Mouse (Mus musculus): ENCODE results near the gene 9530053A07Rik.

9530053A07Rik gene

DNA sequence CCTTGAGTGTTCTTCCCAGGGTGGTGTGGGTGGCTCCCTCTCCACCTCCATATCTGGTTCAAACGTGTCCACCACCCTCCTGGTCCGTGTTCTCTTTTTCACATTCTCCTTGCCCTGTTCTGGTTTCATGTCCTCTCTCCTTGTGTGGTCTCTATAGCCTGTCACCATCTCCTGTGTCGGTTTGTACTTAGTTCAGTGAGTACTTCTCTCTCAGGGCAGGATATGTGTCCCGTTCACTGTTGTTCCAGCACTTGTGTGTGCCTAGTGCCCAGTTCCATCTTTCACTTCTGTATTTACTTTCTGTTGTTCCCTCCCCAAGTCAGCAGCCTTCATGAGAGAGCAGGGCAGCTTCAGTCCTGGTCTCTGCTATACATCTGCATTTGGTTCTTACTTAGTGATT is 46.1 kb downstream of the 9530053A07Rik start:
- DNase-seq: no peak

- peak; percentile 99 for DNase-seq
Measured at GRCm38 (mm10) chr7:28179228-28179627, 50.0 kb downstream of the 9530053A07Rik start, which contains the start of gene Dyrk1b. Gene Dyrk1b (plus strand): TSS chr7:28179469.

GRCm38 (mm10) chr7:28179741-28180377 is 50.6 kb downstream of the 9530053A07Rik start:
- peak; percentile 93 to 96 for DNase-seq

- peak in 1 of 2 experiments; percentile 30 for DNase-seq
Measured at GRCm38 (mm10) chr7:28180890-28181289, 51.6 kb downstream of the 9530053A07Rik start.

DNA sequence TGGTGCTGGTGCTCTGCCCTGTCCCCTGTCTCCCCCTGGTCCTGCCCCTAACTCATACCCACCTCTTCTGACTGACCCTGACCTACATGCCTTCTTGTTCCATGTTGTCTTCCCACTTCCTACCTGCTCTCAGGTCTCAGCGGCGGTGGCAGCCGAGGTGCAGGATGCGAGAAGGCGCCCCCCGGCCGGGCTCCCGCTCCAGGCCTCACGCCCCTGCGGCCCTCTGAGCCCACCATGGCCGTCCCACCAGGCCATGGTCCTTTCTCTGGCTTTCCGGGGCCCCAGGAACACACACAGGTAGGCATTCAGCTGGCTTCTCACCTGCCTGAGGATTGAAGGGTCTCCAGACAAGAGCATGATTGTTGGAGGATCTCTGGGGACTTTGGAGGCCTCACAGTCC is 52.1 kb downstream of the 9530053A07Rik start:
- peak in 1 of 2 experiments; percentile 32 for DNase-seq

DNA sequence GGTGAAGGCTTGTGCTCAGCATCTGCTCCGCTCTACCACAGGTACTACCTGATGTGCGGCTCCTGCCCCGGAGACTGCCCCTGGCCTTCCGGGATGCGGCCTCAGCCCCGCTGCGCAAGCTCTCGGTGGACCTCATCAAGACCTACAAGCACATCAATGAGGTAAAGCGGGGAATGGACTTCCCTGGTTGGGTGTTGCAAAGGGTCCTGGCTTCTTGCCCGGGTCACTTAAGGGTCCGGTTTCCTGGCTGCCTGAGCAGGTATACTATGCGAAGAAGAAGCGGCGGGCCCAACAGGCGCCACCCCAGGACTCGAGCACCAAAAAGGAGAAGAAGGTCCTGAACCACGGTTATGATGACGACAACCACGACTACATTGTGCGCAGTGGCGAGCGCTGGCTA is 53.1 kb downstream of the 9530053A07Rik start:
- DNase-seq: peak in 1 of 2 experiments; percentile 33

DNA sequence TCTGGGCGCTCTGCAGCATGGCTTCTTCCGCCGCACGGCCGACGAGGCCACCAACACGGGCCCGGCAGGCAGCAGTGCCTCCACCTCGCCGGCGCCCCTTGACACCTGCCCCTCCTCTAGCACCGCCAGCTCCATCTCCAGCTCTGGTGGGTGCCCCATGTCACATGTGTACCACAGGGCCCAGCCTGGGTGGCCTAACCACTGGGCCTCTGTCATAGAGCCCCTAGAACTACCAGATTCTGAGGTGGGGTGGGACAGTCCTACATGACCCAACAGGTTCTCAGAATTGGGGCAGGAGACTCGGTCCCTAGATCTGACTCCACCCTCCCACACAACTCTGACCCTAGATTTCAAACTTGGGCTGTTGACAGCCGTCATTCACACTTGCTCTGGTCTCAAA is 56.6 kb downstream of the 9530053A07Rik start:
- DNase-seq: no peak

DNA sequence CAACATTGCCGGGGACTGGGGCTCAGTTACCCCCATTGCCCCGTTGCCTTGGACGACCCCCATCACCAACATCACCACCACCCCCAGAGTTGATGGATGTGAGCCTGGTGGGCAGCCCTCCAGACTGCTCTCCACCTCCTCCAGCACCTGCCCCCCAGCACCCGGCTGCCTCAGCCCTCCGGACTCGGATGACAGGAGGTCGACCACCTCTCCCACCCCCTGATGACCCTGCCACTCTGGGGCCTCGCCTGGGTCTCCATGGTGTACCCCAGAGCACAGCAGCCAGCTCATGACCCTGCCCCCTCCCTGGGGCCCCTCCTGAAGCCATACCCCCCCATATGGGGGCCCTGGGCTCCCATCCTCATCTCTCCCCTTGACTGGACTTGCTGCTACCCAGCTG is 57.4 kb downstream of the 9530053A07Rik start:
- no peak for DNase-seq

DNA sequence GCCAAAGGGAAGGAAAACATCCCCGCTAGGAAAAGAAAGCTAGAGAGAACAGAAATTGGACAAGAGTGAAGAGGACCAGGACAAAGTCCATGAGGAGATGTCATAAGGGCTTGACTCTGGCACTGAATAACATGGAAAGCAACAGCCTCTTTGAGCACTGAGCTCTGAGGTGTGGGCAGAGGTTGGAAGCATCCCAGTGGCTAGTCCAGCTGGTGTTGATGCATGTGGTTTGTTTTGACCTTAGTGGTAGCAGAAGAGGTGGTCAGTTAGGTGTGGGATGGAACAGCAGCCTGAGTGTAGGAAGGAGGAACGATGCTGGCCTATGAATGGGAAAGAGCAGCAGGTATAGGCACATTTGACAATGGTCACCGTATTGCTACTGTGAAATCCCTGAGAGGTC is 62.2 kb downstream of the 9530053A07Rik start:
- DNase-seq: no peak

DNA sequence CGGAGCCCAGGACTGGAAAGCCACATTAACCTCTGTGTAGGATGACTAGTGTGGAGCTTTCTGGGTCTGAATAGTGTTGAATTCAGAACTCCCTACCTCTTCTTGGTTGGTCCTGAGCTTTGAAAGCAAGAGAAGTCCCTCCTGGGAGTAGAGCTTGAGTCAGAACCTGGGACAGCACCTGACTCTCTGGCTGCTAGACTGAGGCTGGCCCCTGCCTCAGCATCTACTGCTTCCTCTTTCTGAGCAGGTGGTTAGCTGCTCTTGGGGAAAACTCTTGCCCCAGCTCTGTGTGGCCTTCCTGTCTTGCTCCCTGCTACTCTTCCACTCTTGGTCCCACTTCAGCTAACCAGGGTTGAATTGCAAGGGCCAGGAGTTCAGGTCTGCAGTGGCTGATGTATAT is 62.6 kb downstream of the 9530053A07Rik start:
- no peak for DNase-seq

- no peak for DNase-seq
Measured at GRCm38 (mm10) chr7:28195414-28196098, 66.3 kb downstream of the 9530053A07Rik start.

DNA sequence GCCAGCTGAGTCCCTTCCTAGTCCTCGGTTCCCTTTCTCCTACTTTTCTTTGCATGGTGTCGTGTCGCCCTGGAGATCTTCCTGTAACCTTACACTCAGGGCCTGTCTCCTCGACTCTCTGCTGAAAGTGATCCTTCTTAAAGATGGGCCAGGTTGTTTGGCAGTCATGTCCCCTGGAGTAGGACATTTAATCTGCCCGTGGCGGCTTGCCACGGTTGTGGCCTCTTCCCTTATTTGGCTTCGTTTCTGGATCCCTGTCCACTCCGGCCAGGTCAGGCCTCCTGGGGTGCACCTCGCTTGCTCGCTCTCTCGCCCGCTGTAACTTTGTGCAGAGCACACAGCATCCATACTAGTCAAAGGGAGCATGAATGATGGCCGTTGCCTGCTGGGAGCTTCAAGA is 67.3 kb downstream of the 9530053A07Rik start:
- peak; percentile 45 to 47 for DNase-seq

GRCm38 (mm10) chr7:28199054-28199453 is 69.8 kb downstream of the 9530053A07Rik start:
- no peak for DNase-seq

GRCm38 (mm10) chr7:28203207-28204108 is 74.2 kb downstream of the 9530053A07Rik start:
- no peak for DNase-seq

DNA sequence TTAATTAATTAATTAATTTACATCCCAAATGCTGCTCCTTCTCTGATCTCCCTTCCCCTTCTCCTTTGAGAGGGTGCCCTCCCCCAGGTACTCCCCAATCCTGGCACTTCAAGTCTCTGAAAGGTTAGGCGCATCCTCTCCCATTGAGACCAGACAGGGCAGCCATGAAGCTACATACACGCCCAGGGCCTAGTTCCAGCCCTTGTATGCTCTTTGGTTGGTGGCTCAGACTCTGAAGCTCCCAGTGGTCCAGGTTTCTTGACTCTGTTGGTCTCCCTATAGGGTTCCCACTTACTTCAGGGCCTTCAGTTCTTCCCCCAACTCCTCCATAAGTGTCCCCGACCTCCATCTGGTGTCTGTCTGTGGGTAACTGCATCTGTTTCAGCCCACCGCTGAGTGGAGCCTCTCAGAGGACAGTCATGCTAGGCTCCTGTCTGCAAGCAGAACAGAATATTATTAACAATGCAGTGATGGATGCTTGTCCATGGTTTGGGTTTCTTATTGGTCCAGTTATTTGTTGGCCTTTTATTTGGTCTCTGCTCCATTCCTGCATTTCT is 76.9 kb downstream of the 9530053A07Rik start:
- DNase-seq: peak in 1 of 2 experiments; percentile 46

DNA sequence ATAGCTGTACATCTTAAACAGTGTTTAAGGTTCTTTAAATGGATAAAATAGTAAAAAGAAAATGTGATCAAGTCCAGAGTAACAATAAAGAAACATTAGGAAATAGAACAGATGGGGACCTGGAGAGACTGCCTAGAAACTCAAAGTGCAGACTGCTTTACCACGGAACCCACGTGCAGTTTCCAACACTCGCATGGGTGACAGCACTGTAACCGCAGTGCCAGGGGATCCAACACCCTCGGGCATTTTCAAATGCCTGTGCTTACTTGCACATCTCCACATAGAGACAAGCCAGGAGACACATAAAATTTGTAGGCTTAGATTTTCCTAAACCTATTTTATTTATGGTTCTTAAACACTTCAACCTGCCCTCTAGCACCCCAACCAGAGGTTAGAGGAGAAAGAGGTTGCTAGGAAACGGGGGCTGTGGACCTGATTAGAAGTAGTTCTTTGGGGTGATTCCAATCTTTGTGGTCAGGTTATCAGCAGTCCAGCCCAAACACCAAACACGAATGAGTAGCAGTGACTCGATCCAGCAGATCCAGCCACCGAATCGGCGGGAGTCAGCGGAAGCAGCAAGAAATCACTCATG is 79.2 kb downstream of the 9530053A07Rik start:
- DNase-seq: no peak

DNA sequence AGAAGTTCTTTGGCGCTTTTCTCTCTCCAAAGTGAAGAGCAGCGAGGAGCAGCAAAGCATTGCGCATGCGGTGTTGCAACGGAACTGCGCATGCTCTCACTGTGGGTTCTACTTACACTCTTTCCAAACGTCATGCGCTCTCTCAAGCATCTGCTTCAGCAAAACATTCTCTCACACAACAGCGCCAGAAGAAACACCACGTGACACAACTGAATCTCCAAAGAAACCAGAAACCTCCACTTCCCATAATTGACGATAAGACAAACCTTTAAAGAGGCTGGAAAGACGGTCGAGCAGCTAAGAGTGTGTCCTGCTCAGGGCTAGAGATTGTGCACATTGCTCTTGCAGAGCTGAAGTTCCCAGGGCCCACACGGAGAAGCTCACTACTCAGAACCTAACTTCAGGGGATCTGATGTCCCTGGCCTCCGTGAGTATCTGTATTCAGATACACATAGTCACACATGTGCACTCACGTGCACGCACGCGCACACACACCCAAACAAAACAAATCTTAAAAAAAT is 79.8 kb downstream of the 9530053A07Rik start:
- peak; percentile 57 to 62 for DNase-seq

- DNase-seq: no peak
Measured at GRCm38 (mm10) chr7:28210731-28211130, 81.5 kb downstream of the 9530053A07Rik start.

GRCm38 (mm10) chr7:28214142-28214541 is 84.9 kb downstream of the 9530053A07Rik start:
- peak; percentile 79 to 88 for DNase-seq

All from cerebellum, postnatal 14 days (tissue).